Mouse (Mus musculus) embryo, embryonic 11.5 days (tissue): ENCODE measurements around the gene Steap1.

Experiments used
- DNase-seq: peaks from one replicate; pipeline ENCODE4 v3.0.0-alpha.2; 2012; ENCODE audit warnings: low read depth, low spot score

The Steap1 gene

GRCm38 (mm10) chr5:5688228-5688627 lies 60.9 kb downstream of the Steap1 start:
- DNase-seq: no peak

GRCm38 (mm10) chr5:5686973-5687372 lies 62.2 kb downstream of the Steap1 start:
- no peak for DNase-seq
